Mouse (Mus musculus) T-cell, adult 2 months (primary cell): ENCODE data around the gene Hemk1.
A peak's percentile ranks its signal among the peaks of the same experiment; 100 is the strongest.

ENCODE experiments used
- DNase-seq: peaks from one replicate; pipeline ENCODE4 v3.0.0; 2022; ENCODE audit warnings: low spot score

Hemk1 gene

GRCm38 (mm10) chr9:107343146-107343943, 5.2 kb upstream of the Hemk1 start:
- DNase-seq: no peak

- no peak for DNase-seq
Observed at GRCm38 (mm10) chr9:107342201-107342709, 4.1 kb upstream of the Hemk1 start.

GRCm38 (mm10) chr9:107340911-107341645, 2.9 kb upstream of the Hemk1 start:
- no peak for DNase-seq

- peak; percentile 72 for DNase-seq
Observed at GRCm38 (mm10) chr9:107340267-107340859, 2.2 kb upstream of the Hemk1 start, which contains the start of gene 6430571L13Rik. Gene 6430571L13Rik, plus strand, starts transcription at chr9:107340602.

GRCm38 (mm10) chr9:107336386-107336785, 1.8 kb downstream of the Hemk1 start:
- DNase-seq: no peak

- DNase-seq: peak; percentile 84
Observed at GRCm38 (mm10) chr9:107335909-107336308, 2.2 kb downstream of the Hemk1 start.

GRCm38 (mm10) chr9:107335046-107335445, 3.1 kb downstream of the Hemk1 start:
- DNase-seq: no peak

- peak; percentile 77 for DNase-seq
Observed at GRCm38 (mm10) chr9:107334356-107334755, 3.8 kb downstream of the Hemk1 start.

GRCm38 (mm10) chr9:107333686-107334085, 4.5 kb downstream of the Hemk1 start:
- peak; percentile 28 for DNase-seq

- DNase-seq: no peak
Observed at GRCm38 (mm10) chr9:107330791-107331190, 7.4 kb downstream of the Hemk1 start.

GRCm38 (mm10) chr9:107327879-107328620, 10.1 kb downstream of the Hemk1 start:
- no peak for DNase-seq

GRCm38 (mm10) chr9:107325904-107326303, 12.2 kb downstream of the Hemk1 start:
- no peak for DNase-seq

GRCm38 (mm10) chr9:107324799-107325561, 13.2 kb downstream of the Hemk1 start:
- DNase-seq: no peak

GRCm38 (mm10) chr9:107323558-107323957, 14.6 kb downstream of the Hemk1 start:
- peak; percentile 32 for DNase-seq

- no peak for DNase-seq
Observed at GRCm38 (mm10) chr9:107322461-107323050, 15.6 kb downstream of the Hemk1 start.

GRCm38 (mm10) chr9:107315791-107316190, 22.4 kb downstream of the Hemk1 start:
- DNase-seq: no peak

- no peak for DNase-seq
Observed at GRCm38 (mm10) chr9:107313926-107314325, 24.2 kb downstream of the Hemk1 start.

GRCm38 (mm10) chr9:107312811-107313584, 25.2 kb downstream of the Hemk1 start:
- DNase-seq: peak; percentile 82

GRCm38 (mm10) chr9:107309600-107309999, 28.6 kb downstream of the Hemk1 start:
- no peak for DNase-seq

GRCm38 (mm10) chr9:107309171-107309570, 29.0 kb downstream of the Hemk1 start:
- DNase-seq: no peak
